Mouse (Mus musculus) olfactory bulb, adult 2 months (tissue): Measurements from ENCODE around the gene Coro1c.

Experiments
- CTCF ChIP-seq: fragments of 200-500 bp; IDR thresholded peaks from 2 replicates; pipeline ENCODE4 v1.5.1; 2012; ENCODE audit warnings: low read depth, mild to moderate bottlenecking, low read length, moderate library complexity; ENCODE audit not compliant: insufficient read depth
- POLR2A ChIP-seq: fragments of 200-500 bp; IDR thresholded peaks from 2 replicates; pipeline ENCODE4 v1.6.1; 2012; ENCODE audit warnings: mild to moderate bottlenecking, low read depth, low read length, moderate library complexity; ENCODE audit not compliant: insufficient read depth

DNA sequence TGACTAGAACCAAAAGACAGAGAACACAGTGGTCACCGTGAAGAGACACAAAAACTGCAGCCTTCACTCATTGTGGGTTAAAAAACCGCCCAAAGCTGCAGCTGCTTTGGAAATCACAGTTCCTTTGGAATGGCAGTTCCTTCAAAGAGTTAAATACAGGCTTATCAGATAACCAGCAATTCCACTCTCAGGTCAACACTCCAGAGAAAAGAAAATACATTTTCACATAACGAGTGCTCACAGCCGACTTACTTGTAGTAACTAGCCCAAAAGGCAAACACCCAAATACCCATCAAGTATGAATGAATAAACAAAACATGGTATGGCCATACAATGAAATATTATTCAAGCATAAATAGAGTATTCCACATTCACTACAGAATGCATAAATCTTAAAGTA is 3.6 kb downstream of the Coro1c start:
- TF ChIP-seq CTCF (no peak), POLR2A (no peak)
